Mouse (Mus musculus) G1E (cell line): ENCODE data around the gene Pax2.

Experiments
- CTCF ChIP-seq: IDR thresholded peaks from 2 replicates; pipeline ENCODE4 v1.5.1; 2012; ENCODE audit warnings: low read depth, low read length, inconsistent platforms, mixed read lengths
- GATA1 ChIP-seq: IDR thresholded peaks from 2 replicates; pipeline ENCODE4 v1.6.1; 2012; ENCODE audit warnings: borderline replicate concordance, low read length, inconsistent platforms, mixed read lengths

- no peak for TF ChIP-seq CTCF
- TF ChIP-seq GATA1 = no peak
Observed at GRCm38 (mm10) chr19:44734682-44735081, 21.2 kb upstream of the Pax2 start.
